Mouse (Mus musculus) liver, embryonic 16.5 days (tissue): ENCODE data around the gene Lrr1. TPM values are rescaled to one million over a fixed set of nuclear protein-coding genes. Genes with fewer than 3 reads are reported as not detected.

Experiments
- ATAC-seq: fragments of 200-750 bp; cut with Nextera tagmentation; 2 replicates; pipeline ENCODE4 v1.8.0; 2017; ENCODE audit warnings: low read depth, mild to moderate bottlenecking, moderate number of reproducible peaks, moderate library complexity
- H3K27ac ChIP-seq: fragments of 300-500 bp; sonication (generic); 2 replicates; pipeline ENCODE4 v1.5.1; 2014; ENCODE audit warnings: mild to moderate bottlenecking, low read length
- H3K27me3 ChIP-seq: fragments of 300-500 bp; sonication (generic); 2 replicates; pipeline ENCODE4 v1.6.1; 2014; ENCODE audit warnings: low read depth, low read length, mixed read lengths; ENCODE audit not compliant: control insufficient read depth, insufficient read depth
- H3K36me3 ChIP-seq: fragments of 300-500 bp; sonication (generic); 2 replicates; pipeline ENCODE4 v1.6.1; 2014; ENCODE audit warnings: mild to moderate bottlenecking; ENCODE audit not compliant: control insufficient read depth, insufficient read depth
- H3K4me1 ChIP-seq: fragments of 300-500 bp; sonication (generic); 2 replicates; pipeline ENCODE4 v1.6.1; 2014; ENCODE audit warnings: low read depth, low read length, mixed read lengths; ENCODE audit not compliant: control insufficient read depth
- H3K4me2 ChIP-seq: fragments of 300-500 bp; sonication (generic); 2 replicates; pipeline ENCODE4 v1.6.1; 2014; ENCODE audit warnings: low read depth, low read length, mixed read lengths
- H3K4me3 ChIP-seq: fragments of 300-500 bp; sonication (generic); 2 replicates; pipeline ENCODE4 v1.5.1; 2014; ENCODE audit warnings: low read depth, mild to moderate bottlenecking, low read length
- H3K9ac ChIP-seq: fragments of 300-500 bp; sonication (generic); 2 replicates; pipeline ENCODE4 v1.6.1; 2014; ENCODE audit warnings: low read depth, low read length
- H3K9me3 ChIP-seq: fragments of 300-500 bp; sonication (generic); replicated peaks from 2 replicates; pipeline ENCODE4 v1.6.1; 2016; ENCODE audit warnings: low read length; ENCODE audit not compliant: control insufficient read depth
- WGBS: fragments of 180-500 bp; shearing (Covaris S2); extraction: QIAGEN DNeasy Blood & Tissue Kit; methylation state at CpG from one replicate; pipeline ENCODE4 v1.1.7; 2014; ENCODE audit not compliant: insufficient replicate concordance; 5-methylcytosine and 5-hydroxymethylcytosine counted together
- polyA plus RNA-seq: library from polyadenylated mRNA; unstranded; fragments of >200 nt; fragmentation: Nextera tagmentation; extraction: Ambion mirVana; gene quantifications from 2 replicates; pipeline ENCODE4 v1.2.1, GENCODE M21; 2015

Gene Lrr1
- polyA plus RNA-seq, 1 experiment from 2014 or later = 14.1 TPM

GRCm38 (mm10) chr12:69198985-69199384 is 30.4 kb downstream of the Lrr1 start:
- Histone ChIP-seq H3K4me2 (peak overlapping the region; percentile 98; the same call in 1 of the 2 replicates), H3K27me3 (no peaks in the 10 kb centered on the region), H3K4me3 (no peak overlapping the region), H3K9me3 (no peaks in the 10 kb centered on the region), H3K27ac (no peak overlapping the region), H3K4me1 (peaks cover 16% of the 10 kb centered on the region), H3K36me3 (peaks cover 18% of the 10 kb centered on the region), H3K9ac (no peak overlapping the region)
- ATAC-seq = no peak

DNA sequence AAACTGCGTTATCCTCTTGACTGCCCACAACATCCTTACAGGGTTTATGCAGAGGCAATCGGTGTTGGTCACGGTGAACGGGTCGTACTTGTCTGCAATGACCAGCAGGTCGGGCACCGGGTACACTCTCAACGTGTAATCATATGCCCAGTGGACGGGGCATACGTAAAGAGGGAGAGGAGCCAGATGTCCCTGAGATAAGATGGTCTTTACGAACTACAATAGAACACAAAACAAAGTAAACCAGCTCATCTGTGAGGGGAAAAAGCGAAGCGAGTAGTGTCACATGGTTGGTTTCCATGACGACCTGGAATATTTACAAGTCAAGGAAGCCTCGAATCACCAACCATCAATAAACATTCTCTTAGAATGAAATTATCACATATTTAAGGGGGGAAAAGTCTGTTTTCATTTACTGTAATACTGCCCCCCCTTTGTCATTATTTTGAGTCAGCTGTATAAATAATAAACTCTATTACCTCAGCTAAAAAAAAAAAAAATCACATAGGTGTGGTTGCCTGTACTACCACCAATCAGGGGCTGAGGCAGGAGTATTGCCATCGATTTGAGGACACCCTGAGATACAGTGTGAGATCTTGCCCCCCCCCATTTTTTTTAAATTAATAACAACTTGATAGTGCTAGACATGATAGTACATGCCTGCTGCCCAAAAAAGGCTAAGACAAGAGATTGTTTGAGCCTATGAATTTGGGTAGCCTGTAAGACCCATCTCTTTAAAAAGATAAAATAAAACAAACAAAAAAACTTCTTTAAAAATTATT is 35.6 kb downstream of the Lrr1 start, which contains the start of gene Gm49384:
Gene Gm49384 (minus strand): TSS at position 216 of the 782 bp plus-strand sequence.
- Histone ChIP-seq H3K4me1 (peaks cover under 1% of the 10 kb centered on the region), H3K27me3 (no peaks in the 10 kb centered on the region), H3K4me3 (no peak within 1 kb of the TSS), H3K36me3 (peaks cover 30% of the 10 kb centered on the region), H3K9me3 (no peaks in the 10 kb centered on the region), H3K27ac (no peak within 1 kb of the TSS), H3K9ac (no peak within 1 kb of the TSS), H3K4me2 (no peak within 1 kb of the TSS)
- no peak for ATAC-seq
- 83% methylated on average over 16 of the region's 16 CpGs for WGBS

GRCm38 (mm10) chr12:69207396-69207795 is 38.8 kb downstream of the Lrr1 start:
- Histone ChIP-seq H3K4me1 (no peaks in the 10 kb centered on the region), H3K9me3 (no peaks in the 10 kb centered on the region), H3K9ac (no peak overlapping the region), H3K27ac (no peak overlapping the region), H3K4me3 (no peak overlapping the region), H3K4me2 (no peak overlapping the region), H3K36me3 (peaks cover 22% of the 10 kb centered on the region), H3K27me3 (no peaks in the 10 kb centered on the region)
- WGBS = 84% methylated on average over 8 of the region's 8 CpGs
- ATAC-seq = no peak

DNA sequence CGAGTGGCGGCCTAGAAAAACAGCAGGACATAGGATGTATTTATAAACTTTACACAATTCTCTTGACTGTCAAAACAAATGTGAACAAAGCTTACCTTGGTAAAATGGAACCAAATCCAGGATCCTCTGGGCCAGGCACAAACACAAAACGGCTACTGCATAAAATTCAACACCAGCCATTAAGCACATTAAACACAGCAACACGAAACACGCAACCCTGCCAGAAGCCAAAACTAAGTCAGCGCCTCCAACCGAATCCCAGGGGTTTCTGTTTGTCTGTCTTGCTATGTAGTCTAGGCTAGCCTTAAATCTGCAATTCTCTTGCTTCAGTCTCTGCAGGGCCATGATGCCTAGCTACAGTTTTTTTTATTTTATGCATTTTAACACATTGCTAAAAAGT is 39.3 kb downstream of the Lrr1 start:
- ATAC-seq = no peak
- H3K4me1 ChIP-seq = no peaks in the 10 kb centered on the region
- no peak overlapping the region for H3K9ac ChIP-seq
- H3K4me2 ChIP-seq = no peak overlapping the region
- no peaks in the 10 kb centered on the region for H3K9me3 ChIP-seq
- WGBS = 87% methylated on average over 7 of the region's 7 CpGs
- H3K27me3 ChIP-seq = no peaks in the 10 kb centered on the region
- H3K36me3 ChIP-seq = peaks cover 18% of the 10 kb centered on the region
- no peak overlapping the region for H3K4me3 ChIP-seq
- H3K27ac ChIP-seq = no peak overlapping the region

GRCm38 (mm10) chr12:69208520-69208919 is 39.9 kb downstream of the Lrr1 start:
- no peak overlapping the region for H3K27ac ChIP-seq
- H3K27me3 ChIP-seq = no peaks in the 10 kb centered on the region
- no peak for ATAC-seq
- WGBS = 81% methylated on average over 2 of the region's 2 CpGs
- no peaks in the 10 kb centered on the region for H3K4me1 ChIP-seq
- no peaks in the 10 kb centered on the region for H3K9me3 ChIP-seq
- H3K9ac ChIP-seq = no peak overlapping the region
- peaks cover 21% of the 10 kb centered on the region for H3K36me3 ChIP-seq
- no peak overlapping the region for H3K4me3 ChIP-seq
- H3K4me2 ChIP-seq = no peak overlapping the region

DNA sequence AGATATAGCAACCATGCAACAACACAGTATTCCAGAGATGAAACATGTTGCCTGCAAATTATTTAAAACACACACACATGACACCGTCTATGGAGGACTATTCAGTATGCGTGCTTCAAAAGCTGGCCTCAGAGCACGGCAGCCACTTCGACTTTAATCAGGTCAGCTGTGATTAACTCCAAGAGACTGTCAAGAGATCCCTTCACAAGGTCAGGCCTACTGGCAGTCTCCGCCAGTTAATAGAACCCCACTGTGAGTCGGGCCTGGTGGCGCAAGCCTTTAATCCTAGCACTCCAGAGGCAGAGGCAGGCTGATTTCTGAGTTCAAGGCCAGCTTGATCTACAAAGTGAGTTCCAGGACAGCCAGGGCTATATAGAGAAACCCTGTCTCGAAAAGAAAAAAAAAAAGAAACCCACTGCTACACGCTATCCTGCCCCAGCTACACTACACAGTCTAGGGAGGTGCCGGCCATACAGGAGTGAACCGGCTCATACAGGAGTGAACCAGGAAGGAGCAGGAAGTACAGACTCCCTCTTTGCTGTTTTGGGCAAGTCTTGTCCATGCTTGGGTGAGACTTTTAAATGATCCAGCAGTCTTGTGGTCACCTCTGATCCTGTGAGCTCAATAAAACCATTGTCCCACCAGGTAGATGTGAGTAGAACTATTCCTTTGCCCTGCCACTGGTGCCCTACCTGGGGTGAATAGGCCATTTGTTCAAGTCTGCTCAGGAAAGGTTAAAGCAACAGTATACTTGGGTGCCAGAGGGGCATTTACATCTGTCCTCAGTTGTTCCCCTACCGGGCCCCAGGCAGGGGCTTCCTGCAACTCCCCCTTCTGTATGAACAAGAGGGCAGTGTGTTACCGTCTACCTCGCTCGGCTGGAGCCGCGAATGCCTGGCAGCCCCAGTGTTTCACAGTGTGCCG is 41.7 kb downstream of the Lrr1 start:
- H3K27ac ChIP-seq = no peak overlapping the region
- no peak overlapping the region for H3K4me2 ChIP-seq
- no peaks in the 10 kb centered on the region for H3K27me3 ChIP-seq
- H3K9me3 ChIP-seq = no peaks in the 10 kb centered on the region
- H3K4me1 ChIP-seq = no peaks in the 10 kb centered on the region
- 89% methylated on average over 18 of the region's 18 CpGs for whole genome bisulfite sequencing
- no peak overlapping the region for H3K9ac ChIP-seq
- H3K36me3 ChIP-seq = peaks cover 26% of the 10 kb centered on the region
- ATAC-seq = no peak
- no peak overlapping the region for H3K4me3 ChIP-seq

DNA sequence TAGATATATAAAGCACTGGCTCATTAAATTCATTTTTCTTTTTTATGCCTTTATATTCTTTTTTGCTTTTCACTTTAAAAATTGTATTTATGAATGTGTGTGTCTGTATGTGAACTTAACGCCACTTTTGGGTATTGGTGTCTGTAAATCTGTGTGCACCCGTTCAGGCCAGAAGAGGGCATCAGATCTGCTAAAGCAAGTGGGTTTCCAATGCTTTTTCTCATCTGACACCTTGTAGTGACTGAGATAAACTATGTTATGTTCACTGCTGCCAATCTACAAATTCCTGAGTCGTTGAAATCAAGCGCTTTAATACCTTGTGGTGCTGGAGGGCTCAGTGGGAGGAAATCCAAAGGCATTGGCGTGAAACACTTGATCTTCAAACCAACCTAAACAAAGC is 42.4 kb downstream of the Lrr1 start:
- H3K36me3 ChIP-seq = peaks cover 25% of the 10 kb centered on the region
- H3K9me3 ChIP-seq = no peaks in the 10 kb centered on the region
- H3K27ac ChIP-seq = no peak overlapping the region
- H3K4me2 ChIP-seq = no peak overlapping the region
- no peak overlapping the region for H3K4me3 ChIP-seq
- H3K4me1 ChIP-seq = no peaks in the 10 kb centered on the region
- WGBS = 77% methylated on average over 5 of the region's 5 CpGs
- H3K9ac ChIP-seq = no peak overlapping the region
- no peaks in the 10 kb centered on the region for H3K27me3 ChIP-seq
- ATAC-seq = no peak

DNA sequence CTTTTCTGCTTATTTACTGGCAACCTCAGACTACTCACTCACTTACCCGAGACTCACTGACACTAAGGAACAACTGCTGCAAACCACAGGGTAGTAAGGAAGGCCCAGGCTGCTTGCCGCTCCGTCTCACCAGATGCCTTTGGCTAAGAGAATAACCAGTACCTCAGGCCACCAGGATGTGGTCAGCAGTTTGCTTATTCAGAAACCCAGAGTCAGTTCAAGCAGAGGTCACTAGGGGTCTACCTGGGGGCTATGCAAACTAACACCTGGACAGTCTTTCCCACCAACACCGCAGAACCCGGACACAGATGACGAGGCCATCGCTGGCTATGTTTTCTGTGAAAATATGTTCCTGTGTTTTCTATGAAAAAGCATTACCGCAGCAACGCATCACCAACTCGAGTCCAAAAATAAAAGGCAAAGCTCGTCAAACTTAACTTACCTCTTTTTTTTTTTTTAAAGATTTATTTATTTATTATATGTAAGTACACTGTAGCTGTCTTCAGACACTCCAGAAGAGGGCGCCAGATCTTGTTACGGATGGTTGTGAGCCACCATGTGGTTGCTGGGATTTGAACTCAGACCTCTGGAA is 44.7 kb downstream of the Lrr1 start:
- no peaks in the 10 kb centered on the region for H3K9me3 ChIP-seq
- no peak overlapping the region for H3K4me3 ChIP-seq
- peaks cover 23% of the 10 kb centered on the region for H3K36me3 ChIP-seq
- H3K4me1 ChIP-seq = no peaks in the 10 kb centered on the region
- H3K4me2 ChIP-seq = no peak overlapping the region
- no peak overlapping the region for H3K27ac ChIP-seq
- no peak overlapping the region for H3K9ac ChIP-seq
- 78% methylated on average over 13 of the region's 13 CpGs for WGBS
- H3K27me3 ChIP-seq = no peaks in the 10 kb centered on the region
- no peak for ATAC-seq
